Mouse (Mus musculus) liver, embryonic 14.5 days (tissue): ENCODE data around the gene Camp.
"Not testable (repeated sequence)": the region's sequence is repeated elsewhere in the genome, so short reads cannot be mapped to it uniquely, and the experiment has no call there.

ENCODE experiments used
- CTCF ChIP-seq: IDR thresholded peaks from 2 replicates; pipeline ENCODE4 v1.5.1; 2016; ENCODE audit warnings: antibody characterized with exemption, low read depth, control low read depth
- EP300 ChIP-seq: IDR thresholded peaks from 2 replicates; pipeline ENCODE4 v1.6.1; 2016; ENCODE audit warnings: antibody characterized with exemption, low read depth

- TF ChIP-seq EP300, CTCF: not testable (repeated sequence)
Observed at GRCm38 (mm10) chr9:109805596-109805995, 43.8 kb downstream of the Camp start.
